Mouse (Mus musculus): ENCODE results near the gene Chp2.
"Not testable (repeated sequence)": the region's sequence is repeated elsewhere in the genome, so short reads cannot be mapped to it uniquely, and the experiment has no call there.

Chp2 gene

DNA sequence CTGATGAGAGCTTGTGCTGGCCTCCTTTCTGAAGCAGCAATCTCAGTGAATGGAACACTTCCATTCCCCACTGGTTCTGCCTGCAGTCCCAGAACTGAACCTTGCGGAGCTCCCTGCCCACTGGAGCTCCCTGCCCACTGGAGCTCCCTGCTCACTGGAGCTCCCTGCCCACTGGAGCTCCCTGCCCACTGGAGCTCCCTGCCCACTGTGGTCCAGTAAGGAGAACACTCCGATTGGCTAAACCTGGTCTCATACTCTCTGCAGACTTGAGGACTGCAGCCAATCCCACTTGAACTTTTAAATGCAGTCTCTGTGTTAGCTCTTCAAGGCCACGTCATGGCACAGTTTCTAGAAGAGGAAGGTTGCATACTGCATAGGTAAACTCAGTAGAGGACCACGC is 7.4 kb downstream of the Chp2 start:
- ChIA-PET CTCF (interaction anchor here in 2 of 4 experiments (0.9 to 1.1 kb wide), 2 partner anchors 30 kb away, joined by 3 to 4 read pairs; no protein-coding TSS in a partner anchor), POLR2A (interaction anchor here in 1 of 4 experiments (0.6 to 1.3 kb wide), 2 partner anchors 18 to 217 kb away, joined by 3 to 4 read pairs; no protein-coding TSS in a partner anchor)

DNA sequence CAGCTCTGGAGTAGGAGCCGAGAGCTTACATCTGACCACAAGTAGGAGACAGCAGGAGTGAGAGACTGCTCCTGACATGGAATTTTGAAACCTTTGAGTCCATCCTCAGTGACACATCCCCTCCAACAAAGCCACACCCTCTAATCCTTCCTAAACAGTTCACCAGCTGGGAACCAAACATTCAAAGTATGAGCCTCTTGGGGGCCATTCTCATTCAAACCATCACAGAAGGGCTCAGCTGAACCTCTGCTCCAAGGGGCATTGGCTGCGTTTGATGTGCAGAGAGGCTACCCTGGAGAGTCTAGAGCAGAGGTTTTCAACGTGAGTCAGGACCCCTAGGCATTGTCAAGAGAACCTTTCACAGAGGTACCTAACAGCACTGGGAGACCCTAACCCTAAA is 10.0 kb downstream of the Chp2 start:
- ChIA-PET POLR2A (interaction anchor here in 2 of 4 experiments (0.7 to 1.7 kb wide), 3 partner anchors 38 to 201 kb away, joined by 3 to 7 read pairs (median 3); no protein-coding TSS in a partner anchor), CTCF (interaction anchor here in 3 of 4 experiments (0.6 to 2.1 kb wide), 3 partner anchors 13 to 680 kb away, joined by 3 to 8 read pairs (median 4); no protein-coding TSS in a partner anchor)

DNA sequence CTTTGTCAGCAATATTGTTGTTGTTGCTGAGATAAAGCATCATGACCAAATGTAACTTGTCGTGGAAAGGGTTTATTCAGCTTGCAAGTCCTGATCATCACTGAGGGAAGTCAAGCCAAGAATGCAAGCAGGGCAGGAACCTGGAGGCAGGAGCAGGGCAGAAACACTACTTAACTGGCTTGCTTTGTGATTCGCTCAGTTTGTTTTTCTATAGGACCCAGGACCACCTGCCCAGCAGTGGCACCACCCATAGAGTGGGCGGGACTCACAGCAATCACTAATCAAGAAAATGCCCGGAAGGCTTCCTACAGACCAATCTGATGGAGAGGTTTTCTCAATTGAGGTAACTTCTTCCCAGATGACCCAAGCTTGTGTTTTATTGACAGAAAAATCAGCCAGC is 10.6 kb downstream of the Chp2 start:
- ChIA-PET POLR2A (interaction anchor here in 3 of 4 experiments (0.6 to 1.7 kb wide), 5 partner anchors 39 to 737 kb away, joined by 3 to 7 read pairs (median 4); no protein-coding TSS in a partner anchor), CTCF (interaction anchor here in 2 of 4 experiments (0.6 to 2.1 kb wide), 2 partner anchors 19 to 33 kb away, joined by 6 to 8 read pairs; no protein-coding TSS in a partner anchor)

DNA sequence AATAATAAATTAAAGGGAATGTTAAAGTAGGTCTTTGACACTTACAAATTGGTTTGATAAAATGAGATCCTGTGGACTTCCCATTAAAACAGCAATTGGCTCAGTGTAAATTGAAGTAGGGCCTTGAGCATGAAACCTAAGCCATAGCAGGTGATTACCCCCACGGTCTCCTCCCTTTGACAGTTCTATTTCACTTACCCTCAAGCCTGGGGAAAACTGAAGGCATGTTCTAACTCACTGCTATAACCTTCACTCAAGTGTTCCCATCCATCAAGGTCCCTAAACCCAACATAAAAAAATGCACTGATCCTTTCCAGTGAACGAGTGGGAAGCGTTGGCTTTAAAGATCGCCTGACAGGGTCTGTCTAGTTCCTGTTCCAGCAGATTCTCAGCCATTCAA is 11.6 kb downstream of the Chp2 start:
- POLR2A ChIA-PET, result interaction anchor here in 1 of 4 experiments (1.5 kb wide), 1 partner anchor 9 kb away, joined by 3 read pairs; no protein-coding TSS in a partner anchor
- CTCF ChIA-PET, result no interaction called here

DNA sequence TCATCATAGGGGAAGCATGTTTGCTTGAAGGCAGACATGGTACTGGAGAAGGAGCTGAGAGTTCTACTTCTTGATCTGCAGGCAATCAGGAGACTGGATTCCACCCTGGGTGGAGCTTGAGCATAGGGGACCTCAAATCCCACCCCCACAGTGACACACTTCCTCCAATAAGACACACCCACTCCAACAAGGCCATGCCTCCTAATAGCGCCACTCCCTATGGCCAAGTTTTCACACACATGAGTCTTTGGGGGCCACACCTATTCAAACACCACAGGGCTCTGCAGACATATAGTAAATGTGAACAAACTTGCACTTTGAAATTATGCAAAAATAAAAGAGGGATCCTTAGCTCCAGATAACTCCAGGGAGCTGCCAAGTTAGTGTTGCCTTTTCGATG is 19.6 kb downstream of the Chp2 start:
- POLR2A ChIA-PET, result no interaction called here
- CTCF ChIA-PET, result interaction anchor here in 2 of 4 experiments (0.6 to 1.0 kb wide), 2 partner anchors 13 to 32 kb away, joined by 3 to 4 read pairs; no protein-coding TSS in a partner anchor

DNA sequence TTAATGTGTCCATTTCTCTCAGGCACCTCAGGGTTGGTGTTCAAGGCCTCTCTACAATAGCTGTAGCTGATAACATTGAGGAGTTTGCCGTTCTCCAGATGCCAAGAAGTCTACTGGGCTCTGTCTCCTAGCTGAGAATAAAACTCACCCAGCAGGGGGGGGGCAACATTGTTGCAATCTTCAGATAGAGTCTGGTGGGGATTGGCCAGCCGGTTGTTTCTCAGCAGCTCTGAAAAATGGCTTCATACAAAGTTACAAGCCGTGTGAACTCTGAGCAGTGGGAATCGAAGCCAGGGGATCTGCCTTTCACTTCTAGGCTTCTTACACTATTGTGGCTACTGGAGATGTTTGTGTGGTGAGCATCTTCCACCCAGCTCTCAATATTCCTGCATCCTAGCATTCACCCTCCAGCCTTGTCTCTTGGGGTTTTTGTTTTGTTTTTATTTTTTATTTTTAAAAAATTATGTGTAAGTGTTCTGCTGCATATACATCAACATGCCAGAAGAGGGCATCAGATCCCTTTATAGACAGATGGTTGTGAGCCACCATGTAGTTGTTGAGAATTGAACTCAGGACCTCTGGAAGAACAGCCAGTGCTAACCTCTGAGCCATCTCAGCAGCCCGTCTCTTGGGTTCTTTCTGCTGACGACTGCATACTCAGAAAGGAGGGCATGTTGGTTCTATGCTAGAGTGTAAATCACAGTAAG is 21.3 kb downstream of the Chp2 start:
- ChIA-PET POLR2A (interaction anchor here in 3 of 4 experiments (0.6 to 1.2 kb wide), 4 partner anchors 9 to 779 kb away, joined by 3 to 4 read pairs (median 3); no protein-coding TSS in a partner anchor), CTCF (interaction anchor here in 3 of 4 experiments (0.5 to 1.9 kb wide), 6 partner anchors 11 to 232 kb away, joined by 3 to 18 read pairs (median 5); no protein-coding TSS in a partner anchor)

DNA sequence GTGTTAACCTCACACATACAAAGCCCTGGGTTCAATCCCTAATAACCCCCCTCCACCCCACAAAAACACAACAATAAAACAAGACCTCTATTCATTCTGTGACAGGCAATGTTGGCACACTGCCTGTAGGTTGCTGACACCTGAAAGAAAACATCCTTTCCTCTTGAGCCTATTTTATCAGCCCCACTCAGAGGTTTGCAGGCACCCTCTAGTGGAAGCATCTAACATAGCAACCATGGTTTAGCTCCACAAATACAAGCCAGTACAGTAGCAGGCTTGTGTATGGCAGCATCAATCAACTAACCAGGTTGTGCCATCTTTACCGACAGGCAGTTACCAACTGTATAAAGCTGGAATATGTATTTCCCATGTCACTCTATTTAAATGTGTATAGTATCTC is 23.0 kb downstream of the Chp2 start:
- POLR2A ChIA-PET, result no interaction called here
- CTCF ChIA-PET, result interaction anchor here (0.5 to 1.9 kb wide), 28 partner anchors 9 to 690 kb away, joined by 3 to 8 read pairs (median 4); partner anchors contain the start of gene Chp2 (in 1 of the 4)

DNA sequence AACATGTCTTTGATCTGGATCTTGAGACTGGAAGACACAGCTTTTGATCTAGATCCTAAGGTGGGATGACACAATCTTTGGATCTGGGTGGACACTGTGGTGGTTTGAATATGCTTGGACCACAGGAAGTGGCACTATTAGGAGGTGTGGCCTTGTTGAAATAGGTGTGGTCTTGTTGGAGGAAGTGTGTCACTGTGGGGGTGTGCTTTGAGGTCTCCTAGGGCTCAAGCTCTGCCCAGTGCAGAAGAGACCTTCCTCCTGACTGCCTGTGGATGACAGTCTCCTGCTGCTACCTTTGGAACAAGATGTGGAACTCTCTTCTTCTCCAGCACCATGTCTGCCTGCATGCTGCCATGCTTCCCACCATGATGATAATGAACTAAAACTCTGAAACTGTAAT is 23.4 kb downstream of the Chp2 start:
- CTCF ChIA-PET, result interaction anchor here (0.6 to 1.9 kb wide), 27 partner anchors 9 to 690 kb away, joined by 3 to 8 read pairs (median 4); partner anchors contain the start of gene Chp2 (in 1 of the 4)
- POLR2A ChIA-PET, result not testable (repeated sequence)

DNA sequence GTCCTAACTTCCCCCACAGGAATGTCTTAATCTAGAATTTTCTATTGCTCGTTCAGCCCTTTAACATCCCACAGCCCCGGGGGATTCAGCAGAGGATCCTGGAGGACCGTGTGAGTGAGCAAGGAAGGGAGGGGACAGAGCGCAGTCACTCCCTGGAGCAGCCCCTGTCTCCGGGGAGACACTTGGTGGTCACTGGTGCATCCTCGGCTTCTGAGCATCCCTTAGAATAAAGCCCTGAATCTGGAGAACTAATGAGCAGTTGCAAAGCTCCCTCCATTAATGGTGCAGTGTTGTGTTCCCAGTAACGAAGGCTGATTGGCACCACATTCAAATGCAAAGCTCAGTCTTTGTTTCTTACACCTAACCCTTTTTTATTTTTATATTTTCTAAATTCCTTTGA is 24.9 kb downstream of the Chp2 start:
- ChIA-PET POLR2A (interaction anchor here in 1 of 4 experiments (0.9 to 1.0 kb wide), 2 partner anchors 18 to 696 kb away, joined by 3 read pairs; no protein-coding TSS in a partner anchor), CTCF (interaction anchor here in 1 of 4 experiments (1.2 kb wide), 1 partner anchor 663 kb away, joined by 3 read pairs; no protein-coding TSS in a partner anchor)

DNA sequence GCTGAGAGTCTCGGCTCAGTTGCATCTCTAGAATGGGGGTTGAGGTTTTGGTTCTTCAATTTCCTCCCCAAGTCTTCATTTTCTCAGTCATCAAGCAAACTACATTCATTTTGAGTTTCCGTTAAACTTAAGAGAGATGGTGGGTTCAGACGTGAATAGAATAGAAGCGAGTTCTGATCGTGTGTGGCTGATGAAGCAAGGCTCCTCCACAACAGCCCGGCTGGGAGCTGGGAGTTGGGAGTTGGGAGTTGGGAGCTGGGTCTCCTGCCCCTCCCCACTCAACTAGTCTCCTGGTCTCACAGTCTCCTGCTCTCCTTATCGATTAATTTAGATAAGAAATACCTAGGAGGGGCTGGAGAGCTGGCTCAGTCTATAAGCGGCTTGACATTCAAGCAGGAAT is 25.3 kb downstream of the Chp2 start:
- ChIA-PET CTCF (interaction anchor here in 1 of 4 experiments (0.7 to 1.2 kb wide), 2 partner anchors 47 to 662 kb away, joined by 3 read pairs; no protein-coding TSS in a partner anchor), POLR2A (interaction anchor here in 1 of 4 experiments (0.9 to 1.0 kb wide), 2 partner anchors 18 to 696 kb away, joined by 3 read pairs; no protein-coding TSS in a partner anchor)

DNA sequence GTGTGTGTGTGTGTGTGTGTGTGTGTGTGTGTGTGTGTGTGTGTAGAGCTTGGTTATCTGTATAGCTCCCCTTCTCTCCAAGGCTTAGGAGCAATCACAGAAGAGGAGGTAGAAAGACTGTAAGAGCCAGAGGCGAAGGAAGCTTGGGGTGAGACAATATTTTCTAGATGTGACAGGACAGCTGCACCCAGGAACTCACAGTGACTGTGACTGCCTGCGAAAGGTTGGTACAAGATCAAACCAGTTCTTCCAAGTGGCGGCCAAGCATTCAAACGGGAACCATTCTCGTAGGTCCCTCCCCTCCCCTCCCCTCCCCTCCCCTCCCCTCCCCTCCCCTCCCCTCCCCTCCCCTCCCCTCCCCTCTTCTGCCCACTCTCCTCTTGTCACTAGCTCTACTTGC is 26.7 kb downstream of the Chp2 start:
- CTCF ChIA-PET, result interaction anchor here (0.6 to 1.4 kb wide), 13 partner anchors 18 to 1026 kb away, joined by 3 to 7 read pairs (median 3); no protein-coding TSS in a partner anchor
- POLR2A ChIA-PET, result interaction anchor here (0.6 to 0.9 kb wide), 5 partner anchors 55 to 370 kb away, joined by 3 to 4 read pairs (median 3); no protein-coding TSS in a partner anchor

DNA sequence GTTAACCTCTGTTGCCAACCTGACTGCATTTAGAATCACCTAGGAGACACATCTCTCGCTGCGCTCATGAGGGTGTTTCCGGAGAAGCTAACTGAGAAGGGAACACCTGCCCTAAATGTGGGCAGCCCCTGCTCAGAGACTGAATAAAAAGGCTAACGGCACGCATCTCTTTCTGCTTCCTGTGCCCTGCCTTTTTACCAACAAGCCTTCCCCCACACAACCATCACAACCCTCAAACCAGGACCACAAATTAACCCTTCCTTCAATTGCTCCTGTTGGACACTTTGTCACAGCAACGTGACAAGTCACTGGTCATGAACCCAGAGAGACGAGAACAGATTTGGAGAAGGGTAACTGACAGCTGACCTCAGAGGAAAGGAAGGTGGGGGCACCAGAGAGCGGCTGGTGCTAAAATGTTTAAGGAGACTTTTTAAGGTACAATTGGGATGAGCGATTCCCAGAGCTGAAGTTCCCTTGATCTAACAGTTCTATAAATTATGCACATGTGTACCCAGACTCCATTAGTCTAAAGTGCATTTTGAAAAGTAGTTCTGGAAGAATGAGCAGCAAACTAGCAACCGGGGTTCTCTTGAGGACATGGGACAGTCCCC is 28.1 kb downstream of the Chp2 start:
- CTCF ChIA-PET, result no interaction called here

DNA sequence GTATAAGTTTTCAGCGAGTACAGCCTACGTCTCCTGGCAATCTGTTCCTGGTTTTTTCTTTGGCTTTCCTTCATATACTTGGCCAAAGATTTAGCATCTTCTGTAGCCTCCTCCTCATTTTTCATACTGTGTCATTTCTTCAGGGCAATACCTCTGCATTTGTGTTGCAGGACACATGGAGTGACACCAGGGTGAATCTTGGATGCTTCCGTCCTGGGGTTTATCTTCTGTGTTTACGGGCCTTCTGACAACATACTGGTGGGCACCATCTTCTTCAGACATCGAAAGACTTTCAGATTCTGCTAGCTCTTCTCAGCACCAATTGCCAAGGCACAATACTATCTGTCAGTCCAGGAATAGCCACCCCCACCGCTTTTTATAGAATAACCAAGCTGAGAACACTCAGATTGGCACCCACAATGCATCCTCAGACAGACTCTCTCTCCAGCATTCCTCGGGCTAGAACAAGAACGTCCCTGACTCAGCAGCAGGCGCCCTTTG is 30.1 kb downstream of the Chp2 start:
- ChIA-PET CTCF (interaction anchor here in 1 of 4 experiments (0.6 kb wide), 1 partner anchor 19 kb away, joined by 6 read pairs; no protein-coding TSS in a partner anchor), POLR2A (no interaction called here)

More for the DNA sequence above, 28.1 kb downstream of the Chp2 start:
- POLR2A ChIA-PET, result interaction anchor here in 1 of 4 experiments (0.9 kb wide), 1 partner anchor 27 kb away, joined by 3 read pairs; no protein-coding TSS in a partner anchor

DNA sequence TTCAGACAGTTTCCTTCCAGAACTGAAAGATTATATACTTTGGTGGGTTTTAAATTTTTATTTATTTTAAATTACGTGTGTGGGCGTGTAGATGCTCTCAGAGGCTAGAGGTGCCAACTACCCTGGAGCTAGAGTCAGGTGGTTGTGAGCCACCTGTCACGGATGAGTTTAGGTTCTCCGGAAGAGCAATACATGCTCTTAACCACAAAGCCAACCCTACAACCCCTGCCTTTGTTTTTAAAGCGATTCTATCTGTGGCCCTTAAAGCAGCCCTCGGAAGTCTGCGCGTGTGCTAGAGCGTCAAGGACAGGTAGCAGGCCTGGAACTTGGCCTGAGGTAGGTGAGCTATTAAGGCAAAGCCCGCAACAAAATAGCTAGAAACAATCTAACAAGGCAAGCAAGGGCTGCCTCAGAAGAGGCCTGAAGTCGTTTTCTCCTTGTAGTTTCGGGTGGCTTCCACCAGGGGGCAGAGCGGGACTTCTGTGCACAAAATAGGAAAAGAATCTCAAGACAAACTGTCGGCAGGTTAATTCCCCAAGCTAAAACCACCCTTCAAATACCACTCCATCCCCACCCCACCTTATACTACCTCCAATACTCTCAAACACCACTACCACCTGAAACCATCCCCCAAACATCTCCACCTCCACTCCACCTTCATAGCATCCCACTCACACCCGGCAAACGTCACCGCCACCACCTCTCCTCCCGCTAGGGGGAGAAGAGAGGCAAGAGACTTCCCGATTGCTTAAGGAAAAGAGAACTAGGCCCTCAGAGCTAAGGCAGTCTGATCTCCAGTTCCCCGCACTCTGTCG is 32.1 kb downstream of the Chp2 start:
- POLR2A ChIA-PET, result interaction anchor here in 1 of 4 experiments (0.8 kb wide), 1 partner anchor 31 kb away, joined by 3 read pairs; no protein-coding TSS in a partner anchor
- CTCF ChIA-PET, result interaction anchor here (0.5 to 1.7 kb wide), 60 partner anchors 9 to 707 kb away, joined by 3 to 18 read pairs (median 4); partner anchors contain the start of genes Cacng3 (in 2 of the 4), Cog7 (in 1 of the 4), Ern2 (in 1 of the 4) and Prkcb (in 1 of the 4)

DNA sequence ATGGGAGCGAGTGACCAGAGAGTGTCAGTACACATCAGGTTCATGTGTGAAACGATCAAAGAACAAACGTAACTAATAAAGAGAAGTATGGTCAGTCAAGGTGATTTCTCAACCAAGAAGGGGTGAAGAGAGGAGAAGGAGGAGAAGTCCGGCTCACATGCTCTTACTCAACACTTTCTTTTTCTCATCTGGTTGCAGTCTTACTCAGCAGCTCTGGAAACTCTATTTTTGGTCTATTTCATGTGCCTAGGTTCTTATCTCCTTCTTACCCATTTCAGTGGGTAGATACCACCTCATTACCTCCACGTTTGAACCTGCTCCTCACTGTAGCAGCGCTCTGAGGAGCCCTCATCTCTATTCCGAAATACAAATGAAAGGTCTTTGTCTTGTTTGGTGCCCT is 37.4 kb downstream of the Chp2 start:
- CTCF ChIA-PET, result interaction anchor here in 1 of 4 experiments (0.9 to 1.3 kb wide), 2 partner anchors 209 to 652 kb away, joined by 3 to 6 read pairs; no protein-coding TSS in a partner anchor

DNA sequence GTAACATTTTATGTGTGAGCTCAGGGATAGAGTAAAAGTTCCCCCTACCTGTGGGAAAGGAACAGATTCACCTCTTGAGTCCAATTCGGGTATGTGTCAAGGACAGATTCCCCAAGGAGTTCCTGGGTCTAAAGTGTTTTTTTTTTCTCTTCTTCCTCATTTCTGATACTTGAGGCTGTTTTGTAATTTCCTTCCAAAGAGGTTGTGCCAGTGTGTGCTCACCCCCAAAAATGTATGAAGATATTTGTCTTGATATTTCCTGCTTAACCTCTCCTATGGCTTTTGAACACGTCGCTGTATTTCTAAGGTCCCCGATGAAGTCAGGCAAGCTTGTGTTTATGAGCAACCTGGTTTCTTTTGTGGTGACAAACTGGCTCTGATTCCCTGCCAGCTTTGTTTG is 39.2 kb downstream of the Chp2 start:
- ChIA-PET CTCF (no interaction called here), POLR2A (no interaction called here)

More for the DNA sequence above, 37.4 kb downstream of the Chp2 start:
- POLR2A ChIA-PET, result no interaction called here

DNA sequence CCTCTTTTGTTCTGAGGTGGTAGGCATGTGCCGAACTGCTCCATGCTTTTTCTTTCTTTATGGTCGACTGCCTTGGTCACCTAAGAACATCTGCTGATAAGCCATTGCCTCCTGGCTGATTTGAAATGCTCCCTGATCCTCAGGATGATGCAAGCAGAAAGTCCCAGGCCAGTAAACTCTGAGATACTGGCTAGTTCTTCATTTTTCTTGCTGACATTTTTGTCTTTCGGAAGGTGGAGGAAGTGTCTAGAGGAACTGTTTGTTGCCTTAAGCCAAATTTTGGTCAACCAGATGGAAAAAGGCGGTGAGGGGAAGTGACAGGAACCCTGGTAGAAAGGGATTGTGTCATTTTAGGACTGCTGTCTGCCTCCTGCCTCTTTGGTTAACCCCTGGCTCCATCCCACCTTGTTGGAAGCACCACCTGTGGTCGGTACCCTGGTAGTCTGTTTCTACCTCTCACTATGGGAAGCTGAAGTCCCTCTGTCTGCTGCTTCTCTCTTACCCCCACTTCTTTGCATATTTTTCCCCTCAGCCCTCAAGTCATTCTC is 40.8 kb downstream of the Chp2 start:
- ChIA-PET CTCF (interaction anchor here in 3 of 4 experiments (0.7 to 1.4 kb wide), 3 partner anchors 9 to 1493 kb away, joined by 3 to 4 read pairs (median 3); no protein-coding TSS in a partner anchor), POLR2A (no interaction called here)

All from embryonic stem cell, embryonic (primary cell).